Mouse (Mus musculus): ENCODE data around the gene Gm44965. TPM values are rescaled to one million over a fixed set of nuclear protein-coding genes. Genes with fewer than 3 reads are reported as not detected.

The Gm44965 gene
- polyA plus RNA-seq, 1 experiment from 2014 or later: not detected

GRCm38 (mm10) chr6:48594043-48594738 is 450 bp downstream of the Gm44965 start:
- Histone ChIP-seq H3K27me3 (ENCODE audit: control insufficient read depth, insufficient read depth, low read length) (no peaks in the 10 kb centered on the region), H3K4me3 (ENCODE audit: low read length) (peak overlapping the region; percentile 85), H3K27ac (ENCODE audit: low read length) (peak overlapping the region; percentile 88), H3K4me2 (ENCODE audit: low read depth, low read length) (peak overlapping the region; percentile 74), H3K9ac (ENCODE audit: low read length) (peak overlapping the region; percentile 86), H3K4me1 (ENCODE audit: control insufficient read depth, insufficient read depth, low read length) (peaks cover 23% of the 10 kb centered on the region), H3K36me3 (ENCODE audit: control insufficient read depth, insufficient read depth) (peaks cover 34% of the 10 kb centered on the region), H3K9me3 (replicated peaks; ENCODE audit: control insufficient read depth, low read length) (peaks cover 19% of the 10 kb centered on the region)
- WGBS: 1% methylated on average over 37 of the region's 41 CpGs
- peak; percentile 33 for ATAC-seq (replicated peaks; ENCODE audit: extremely low read depth, insufficient read depth, low FRiP score)

- peak overlapping the region; percentile 85 for H3K4me3 ChIP-seq (ENCODE audit: low read length)
- 50% methylated on average over 1 of the region's 1 CpGs for WGBS
- peaks cover 19% of the 10 kb centered on the region for H3K9me3 ChIP-seq (replicated peaks; ENCODE audit: control insufficient read depth, low read length)
- peaks cover 14% of the 10 kb centered on the region for H3K4me1 ChIP-seq (ENCODE audit: control insufficient read depth, insufficient read depth, low read length)
- peak overlapping the region; percentile 86; the same call in 1 of the 2 replicates for H3K9ac ChIP-seq (ENCODE audit: low read length)
- peak overlapping the region; percentile 74 for H3K4me2 ChIP-seq (ENCODE audit: low read depth, low read length)
- ATAC-seq (replicated peaks; ENCODE audit: extremely low read depth, insufficient read depth, low FRiP score): no peak
- H3K27me3 ChIP-seq (ENCODE audit: control insufficient read depth, insufficient read depth, low read length): no peaks in the 10 kb centered on the region
- H3K27ac ChIP-seq (ENCODE audit: low read length): no peak overlapping the region
- peaks cover 41% of the 10 kb centered on the region for H3K36me3 ChIP-seq (ENCODE audit: control insufficient read depth, insufficient read depth)
Observed at GRCm38 (mm10) chr6:48595278-48595677, 1.5 kb downstream of the Gm44965 start.

- no peak overlapping the region for H3K4me2 ChIP-seq (ENCODE audit: low read depth, low read length)
- no peak for ATAC-seq (replicated peaks; ENCODE audit: extremely low read depth, insufficient read depth, low FRiP score)
- peaks cover 19% of the 10 kb centered on the region for H3K9me3 ChIP-seq (replicated peaks; ENCODE audit: control insufficient read depth, low read length)
- H3K4me1 ChIP-seq (ENCODE audit: control insufficient read depth, insufficient read depth, low read length): peaks cover 18% of the 10 kb centered on the region
- H3K4me3 ChIP-seq (ENCODE audit: low read length): no peak overlapping the region
- WGBS: 93% methylated on average over 43 of the region's 45 CpGs
- H3K27me3 ChIP-seq (ENCODE audit: control insufficient read depth, insufficient read depth, low read length): no peaks in the 10 kb centered on the region
- no peak overlapping the region for H3K27ac ChIP-seq (ENCODE audit: low read length)
- peaks cover 41% of the 10 kb centered on the region for H3K36me3 ChIP-seq (ENCODE audit: control insufficient read depth, insufficient read depth)
- H3K9ac ChIP-seq (ENCODE audit: low read length): no peak overlapping the region
Observed at GRCm38 (mm10) chr6:48596545-48597232, 2.9 kb downstream of the Gm44965 start.

- Histone ChIP-seq H3K4me1 (ENCODE audit: control insufficient read depth, insufficient read depth, low read length) (peaks cover 18% of the 10 kb centered on the region), H3K4me2 (ENCODE audit: low read depth, low read length) (no peak overlapping the region), H3K4me3 (ENCODE audit: low read length) (no peak overlapping the region), H3K9ac (ENCODE audit: low read length) (no peak overlapping the region), H3K9me3 (replicated peaks; ENCODE audit: control insufficient read depth, low read length) (peaks cover 19% of the 10 kb centered on the region), H3K27me3 (ENCODE audit: control insufficient read depth, insufficient read depth, low read length) (no peaks in the 10 kb centered on the region), H3K36me3 (ENCODE audit: control insufficient read depth, insufficient read depth) (peaks cover 41% of the 10 kb centered on the region), H3K27ac (ENCODE audit: low read length) (no peak overlapping the region)
- 94% methylated on average over 27 of the region's 27 CpGs for WGBS
- ATAC-seq (replicated peaks; ENCODE audit: extremely low read depth, insufficient read depth, low FRiP score): no peak
Observed at GRCm38 (mm10) chr6:48597233-48597625, 3.5 kb downstream of the Gm44965 start.

GRCm38 (mm10) chr6:48600594-48600993 is 6.9 kb downstream of the Gm44965 start:
- no peak for ATAC-seq (replicated peaks; ENCODE audit: extremely low read depth, insufficient read depth, low FRiP score)
- Histone ChIP-seq H3K9me3 (replicated peaks; ENCODE audit: control insufficient read depth, low read length) (peaks cover 19% of the 10 kb centered on the region), H3K36me3 (ENCODE audit: control insufficient read depth, insufficient read depth) (peaks cover 41% of the 10 kb centered on the region), H3K27ac (ENCODE audit: low read length) (no peak overlapping the region), H3K27me3 (ENCODE audit: control insufficient read depth, insufficient read depth, low read length) (no peaks in the 10 kb centered on the region), H3K4me2 (ENCODE audit: low read depth, low read length) (no peak overlapping the region), H3K9ac (ENCODE audit: low read length) (no peak overlapping the region), H3K4me1 (ENCODE audit: control insufficient read depth, insufficient read depth, low read length) (peaks cover 10% of the 10 kb centered on the region), H3K4me3 (ENCODE audit: low read length) (no peak overlapping the region)
- 97% methylated on average over 1 of the region's 1 CpGs for WGBS

- H3K9me3 ChIP-seq (replicated peaks; ENCODE audit: control insufficient read depth, low read length): peaks cover 14% of the 10 kb centered on the region
- peak within 1 kb of the TSS; percentile 89 for H3K27ac ChIP-seq (ENCODE audit: low read length)
- H3K9ac ChIP-seq (ENCODE audit: low read length): peak within 1 kb of the TSS; percentile 93
- peak within 1 kb of the TSS; percentile 89 for H3K4me2 ChIP-seq (ENCODE audit: low read depth, low read length)
- peaks cover 10% of the 10 kb centered on the region for H3K4me1 ChIP-seq (ENCODE audit: control insufficient read depth, insufficient read depth, low read length)
- peak within 1 kb of the TSS; percentile 93 for H3K4me3 ChIP-seq (ENCODE audit: low read length)
- peaks cover 35% of the 10 kb centered on the region for H3K36me3 ChIP-seq (ENCODE audit: control insufficient read depth, insufficient read depth)
- WGBS: 5% methylated on average over 42 of the region's 42 CpGs
- H3K27me3 ChIP-seq (ENCODE audit: control insufficient read depth, insufficient read depth, low read length): no peaks in the 10 kb centered on the region
- peak; percentile 100 for ATAC-seq (replicated peaks; ENCODE audit: extremely low read depth, insufficient read depth, low FRiP score)
Observed at GRCm38 (mm10) chr6:48601271-48602079, 7.7 kb downstream of the Gm44965 start, which contains the start of gene Zfp775. Gene Zfp775, plus strand, starts transcription at chr6:48602063.

- Histone ChIP-seq H3K4me2 (ENCODE audit: low read depth, low read length) (peak overlapping the region; percentile 89), H3K9me3 (replicated peaks; ENCODE audit: control insufficient read depth, low read length) (peaks cover 6% of the 10 kb centered on the region), H3K27ac (ENCODE audit: low read length) (peak overlapping the region; percentile 89), H3K4me3 (ENCODE audit: low read length) (peak overlapping the region; percentile 93), H3K27me3 (ENCODE audit: control insufficient read depth, insufficient read depth, low read length) (no peaks in the 10 kb centered on the region), H3K9ac (ENCODE audit: low read length) (peak overlapping the region; percentile 93), H3K4me1 (ENCODE audit: control insufficient read depth, insufficient read depth, low read length) (peaks cover 10% of the 10 kb centered on the region), H3K36me3 (ENCODE audit: control insufficient read depth, insufficient read depth) (peaks cover 28% of the 10 kb centered on the region)
- ATAC-seq (replicated peaks; ENCODE audit: extremely low read depth, insufficient read depth, low FRiP score): peak; percentile 69
- WGBS: under 1% methylated on average over 28 of the region's 28 CpGs
Observed at GRCm38 (mm10) chr6:48602080-48602741, 8.5 kb downstream of the Gm44965 start.

GRCm38 (mm10) chr6:48608124-48608523 is 14.4 kb downstream of the Gm44965 start:
- H3K27ac ChIP-seq (ENCODE audit: low read length): no peak overlapping the region

More at GRCm38 (mm10) chr6:48608124-48608523, 14.4 kb downstream of the Gm44965 start:
- Histone ChIP-seq H3K4me1 (ENCODE audit: control insufficient read depth, insufficient read depth, low read length) (peaks cover 5% of the 10 kb centered on the region; the same call in 1 of the 2 replicates), H3K4me3 (ENCODE audit: low read length) (no peak overlapping the region), H3K9ac (ENCODE audit: low read length) (no peak overlapping the region), H3K9me3 (replicated peaks; ENCODE audit: control insufficient read depth, low read length) (no peaks in the 10 kb centered on the region), H3K4me2 (ENCODE audit: low read depth, low read length) (no peak overlapping the region), H3K27me3 (ENCODE audit: control insufficient read depth, insufficient read depth, low read length) (no peaks in the 10 kb centered on the region), H3K36me3 (ENCODE audit: control insufficient read depth, insufficient read depth) (peaks cover under 1% of the 10 kb centered on the region; the same call in 1 of the 2 replicates)
- WGBS: 78% methylated on average over 2 of the region's 2 CpGs
- no peak for ATAC-seq (replicated peaks; ENCODE audit: extremely low read depth, insufficient read depth, low FRiP score)
